Mouse (Mus musculus) kidney, adult 2 months (tissue): ENCODE data around the gene Ap3b2.

Source experiments
- CTCF ChIP-seq: fragments of 200-500 bp; conservative IDR thresholded peaks from 2 replicates; pipeline ENCODE4 v1.5.1; 2011; ENCODE audit warnings: low read depth, mild to moderate bottlenecking, control low read depth, low read length, moderate library complexity, mixed read lengths; ENCODE audit not compliant: insufficient read depth, insufficient read length
- POLR2A ChIP-seq: fragments of 200-500 bp; IDR thresholded peaks from one replicate; pipeline ENCODE4 v1.6.1; 2011; ENCODE audit warnings: low read depth, low read length, control low read depth

DNA sequence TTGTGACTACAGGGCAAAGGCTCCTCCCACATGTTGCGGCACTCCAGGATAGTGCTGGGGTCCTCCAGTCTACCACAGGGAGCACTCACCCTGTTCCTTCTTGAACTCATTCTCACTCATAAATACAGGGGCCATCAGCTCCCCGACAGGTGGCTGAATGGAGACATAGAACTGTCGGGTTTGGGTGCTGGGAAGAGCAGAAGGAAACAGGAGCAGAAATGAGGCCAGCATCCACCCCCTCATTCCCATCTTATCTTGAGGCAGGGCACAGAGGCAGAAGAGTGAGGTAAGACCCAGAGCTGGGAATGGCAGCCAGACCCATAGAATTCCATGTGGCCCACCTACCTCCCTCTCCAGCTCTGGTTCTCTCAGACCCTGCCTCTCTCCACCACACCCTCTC is 30.9 kb downstream of the Ap3b2 start:
- TF ChIP-seq CTCF (no peak), POLR2A (no peak)
